Mouse (Mus musculus) olfactory bulb, adult 2 months (tissue): Measurements from ENCODE around the gene Zfp143.

ENCODE experiments used
- CTCF ChIP-seq: fragments of 200-500 bp; IDR thresholded peaks from 2 replicates; pipeline ENCODE4 v1.5.1; 2012; ENCODE audit warnings: low read depth, mild to moderate bottlenecking, low read length, moderate library complexity; ENCODE audit not compliant: insufficient read depth
- POLR2A ChIP-seq: fragments of 200-500 bp; IDR thresholded peaks from 2 replicates; pipeline ENCODE4 v1.6.1; 2012; ENCODE audit warnings: mild to moderate bottlenecking, low read depth, low read length, moderate library complexity; ENCODE audit not compliant: insufficient read depth

DNA sequence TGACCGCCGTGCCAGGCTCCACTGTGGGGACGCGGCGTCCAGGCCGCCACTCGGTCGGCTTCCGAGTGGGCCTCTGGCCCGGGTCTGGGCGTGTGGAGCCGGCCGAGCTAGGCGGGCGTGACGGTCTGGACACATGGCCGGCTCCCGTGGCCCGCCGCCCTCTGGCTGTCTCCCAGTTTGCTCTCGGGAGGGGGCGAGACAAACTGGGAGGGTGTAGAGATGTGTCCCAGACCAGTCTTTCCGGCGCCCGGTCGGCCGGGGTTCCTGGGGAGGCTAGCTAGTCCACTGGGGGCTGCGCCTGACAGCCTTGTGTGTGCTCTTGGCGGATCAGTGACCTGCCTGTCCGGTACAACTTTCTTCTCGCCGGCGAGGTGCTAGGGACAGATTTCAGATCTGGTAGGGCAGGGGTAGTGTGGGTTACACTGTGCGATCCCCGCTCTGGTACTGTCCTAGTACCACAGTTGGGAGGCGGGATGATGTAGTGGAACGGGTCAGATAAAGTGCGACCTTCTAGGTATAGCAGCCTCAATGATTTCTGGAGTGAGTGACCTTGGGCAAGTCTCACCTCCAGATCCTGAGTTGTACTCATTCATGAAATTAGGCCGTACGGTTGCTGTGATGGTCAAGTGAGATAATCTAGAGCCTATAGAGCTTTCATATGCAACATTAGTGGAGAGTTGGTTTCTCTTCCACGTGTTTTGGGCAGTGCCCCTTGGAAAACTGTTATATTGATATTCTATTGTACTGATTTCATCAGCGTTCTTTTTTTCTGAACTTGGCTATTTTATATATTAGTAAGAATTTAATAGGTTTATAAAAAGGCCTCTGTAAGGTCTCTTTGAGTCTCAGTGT is 42.2 kb upstream of the Zfp143 start:
- no peak for TF ChIP-seq POLR2A
- TF ChIP-seq CTCF = no peak
